Mouse (Mus musculus) brain, embryonic 14.5 days (tissue): ENCODE measurements around the gene Stau1.

Experiments used
- CTCF ChIP-seq: fragments of 200-500 bp; IDR thresholded peaks from 2 replicates; pipeline ENCODE4 v1.5.1; 2012; ENCODE audit warnings: inconsistent platforms, mild to moderate bottlenecking, moderate library complexity, borderline replicate concordance; ENCODE audit not compliant: insufficient read depth, insufficient read length; ENCODE audit errors: extremely low read depth
- POLR2A ChIP-seq: fragments of 200-500 bp; IDR thresholded peaks from 2 replicates; pipeline ENCODE4 v1.6.1; 2012; ENCODE audit warnings: mild to moderate bottlenecking, inconsistent platforms, borderline replicate concordance; ENCODE audit not compliant: poor library complexity, insufficient read depth, insufficient read length, severe bottlenecking; ENCODE audit errors: extremely low read depth

DNA sequence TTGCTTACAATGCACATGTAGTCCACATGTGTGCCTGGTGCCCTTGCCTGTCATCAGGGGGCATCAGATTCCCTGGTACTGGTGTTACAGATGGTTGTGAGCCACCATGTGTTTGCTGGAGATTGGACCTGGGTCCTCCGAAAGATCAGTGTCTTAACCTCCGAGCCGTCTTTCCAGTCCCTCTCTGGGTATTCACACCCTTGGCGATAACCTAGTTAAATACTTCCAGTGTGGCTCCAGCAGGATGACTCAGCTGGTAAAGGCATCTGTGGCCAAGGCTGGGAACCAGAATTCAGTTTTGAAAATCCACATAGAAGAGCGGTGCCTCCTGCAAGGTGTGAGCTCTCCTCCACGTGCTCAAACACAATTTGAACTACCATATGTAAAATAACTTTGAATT lies 62.2 kb downstream of the Stau1 start:
- TF ChIP-seq POLR2A (no peak), CTCF (no peak)
